Mouse (Mus musculus): ENCODE measurements around the gene Slc27a2.

Gene Slc27a2
- long read RNA-seq, experiment 1: 0 reads
- long read RNA-seq, experiment 2, partial matches to known transcripts: 0 of 2 reads
- long read RNA-seq, experiment 2, other reads (novel, unspliced or antisense): 0 of 2 reads

DNA sequence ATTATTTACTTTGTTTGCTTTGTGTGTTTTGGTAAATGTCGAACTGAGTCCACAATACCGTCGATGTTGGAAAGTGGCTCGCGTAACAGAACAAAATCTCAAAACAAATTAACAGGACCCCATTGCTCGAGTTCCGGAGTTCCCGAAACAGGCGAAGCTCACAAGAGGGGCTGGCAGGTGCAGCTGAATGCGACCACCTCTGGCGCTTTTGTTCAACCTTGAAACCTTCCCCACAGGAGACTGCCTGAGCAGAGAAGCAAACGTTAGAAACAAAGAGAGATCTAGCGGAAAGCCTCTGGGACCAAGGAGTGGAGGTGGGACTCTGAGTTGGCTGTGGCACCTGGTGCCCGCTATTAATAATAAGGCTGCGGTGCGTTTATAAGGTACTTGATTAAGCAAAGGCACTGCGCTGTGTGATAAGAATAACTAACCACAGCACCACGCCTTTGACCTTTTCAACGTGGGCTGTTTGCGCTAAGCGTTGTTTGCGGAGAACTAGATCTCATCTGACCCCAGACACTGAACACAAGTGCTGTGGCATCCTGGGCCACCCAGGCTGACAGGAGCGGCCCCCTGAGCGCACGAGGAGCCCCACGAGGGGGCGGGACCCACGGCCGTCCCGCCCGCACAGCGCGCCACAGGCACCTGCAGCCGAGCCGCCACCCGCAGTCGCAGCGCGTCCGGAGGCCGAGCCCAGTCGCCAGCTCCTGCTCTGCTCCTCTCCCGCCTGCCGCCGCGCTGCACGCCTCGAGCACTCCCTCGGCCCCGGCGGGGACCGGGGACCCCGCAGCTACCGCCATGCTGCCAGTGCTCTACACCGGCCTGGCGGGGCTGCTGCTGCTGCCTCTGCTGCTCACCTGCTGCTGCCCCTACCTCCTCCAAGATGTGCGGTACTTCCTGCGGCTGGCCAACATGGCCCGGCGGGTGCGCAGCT is at the start of gene Slc27a2:
Gene Slc27a2, plus strand, starts transcription at position 51 of the 934 bp plus-strand sequence.
- intact Hi-C loops (cut with DNase I): no loop called here

- intact Hi-C loops (cut with DNase I): no loop called here
Observed at GRCm38 (mm10) chr2:126505156-126505555, 47.1 kb upstream of the Slc27a2 start.

- intact Hi-C loops (cut with DNase I): no loop called here
Observed at GRCm38 (mm10) chr2:126507477-126507876, 44.7 kb upstream of the Slc27a2 start.

DNA sequence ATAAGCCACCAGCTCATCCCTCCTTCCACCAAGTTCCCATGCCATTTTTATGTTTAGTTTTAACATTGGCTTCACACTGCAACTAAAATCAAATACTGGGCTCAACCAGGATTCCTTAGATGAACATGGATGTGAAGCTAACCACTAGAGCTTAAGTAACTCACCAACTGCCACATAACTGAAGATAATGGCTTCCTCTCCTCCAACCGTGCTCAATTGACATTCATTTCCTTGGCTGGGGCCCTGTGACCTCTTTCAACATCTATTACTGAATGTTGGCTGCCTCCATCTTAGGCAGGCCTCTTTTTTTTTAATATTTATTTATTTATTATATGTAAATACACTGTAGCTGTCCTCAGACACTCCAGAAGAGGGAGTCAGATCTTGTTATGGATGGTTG is 44.0 kb upstream of the Slc27a2 start:
- intact Hi-C loops (cut with DNase I): no loop called here

GRCm38 (mm10) chr2:126515069-126515826 is 37.0 kb upstream of the Slc27a2 start:
- intact Hi-C loops (cut with DNase I): no loop called here

- intact Hi-C loops (cut with DNase I): loop anchor here (5.0 to 10.0 kb wide), 4 partner anchors 158 to 855 kb away; no protein-coding TSS in a partner anchor
Observed at GRCm38 (mm10) chr2:126519872-126520581, 32.2 kb upstream of the Slc27a2 start.

GRCm38 (mm10) chr2:126520828-126521227 is 31.4 kb upstream of the Slc27a2 start:
- intact Hi-C loops (cut with DNase I): loop anchor here (5.0 to 10.0 kb wide), 4 partner anchors 159 to 856 kb away; no protein-coding TSS in a partner anchor

- intact Hi-C loops (cut with DNase I): loop anchor here (5.0 to 10.0 kb wide), 4 partner anchors 159 to 857 kb away; no protein-coding TSS in a partner anchor
Observed at GRCm38 (mm10) chr2:126521471-126521870, 30.7 kb upstream of the Slc27a2 start.

DNA sequence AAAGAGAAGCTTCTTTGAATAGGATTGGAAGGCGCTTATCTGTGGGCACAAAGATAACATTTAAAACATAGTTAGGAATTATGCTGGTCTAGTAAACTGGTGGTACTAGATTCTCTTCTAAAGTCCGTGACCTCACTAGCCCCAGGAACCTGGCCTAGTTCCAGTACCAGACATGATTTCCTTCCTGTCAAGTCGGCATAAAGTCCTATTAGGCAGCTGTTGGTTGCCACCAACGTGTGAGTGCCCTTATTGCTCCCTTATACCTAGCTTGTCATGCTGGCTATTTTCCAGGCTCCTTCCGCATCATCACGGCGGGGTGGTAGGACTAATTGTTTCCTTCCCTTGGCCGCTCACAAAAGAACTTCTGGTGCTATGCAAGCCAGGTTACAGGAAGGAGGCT is 30.2 kb upstream of the Slc27a2 start:
- intact Hi-C loops (cut with DNase I): loop anchor here (5.0 to 10.0 kb wide), 4 partner anchors 160 to 857 kb away; no protein-coding TSS in a partner anchor

- intact Hi-C loops (cut with DNase I): loop anchor here (5.0 to 10.0 kb wide), 4 partner anchors 161 to 858 kb away; no protein-coding TSS in a partner anchor
Observed at GRCm38 (mm10) chr2:126523101-126523745, 29.0 kb upstream of the Slc27a2 start.

DNA sequence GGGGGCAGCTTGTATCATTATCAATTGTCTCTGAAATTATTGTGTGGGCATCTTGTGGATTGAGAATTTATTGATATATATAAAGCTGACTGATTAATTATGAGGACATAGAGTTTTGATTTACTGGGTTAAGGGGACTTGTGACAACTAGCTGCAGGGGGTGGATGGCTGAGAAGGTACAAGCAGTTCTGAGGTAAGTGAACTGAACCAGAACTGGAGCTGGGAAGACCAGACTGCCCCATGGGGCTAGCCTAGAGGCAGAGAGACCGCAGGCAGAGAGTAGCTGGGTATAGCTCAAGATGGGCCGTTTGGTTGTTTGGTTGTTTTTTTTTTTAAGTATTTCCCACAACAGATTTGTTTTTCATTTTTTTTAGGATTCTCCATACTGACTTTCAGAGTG is 27.9 kb upstream of the Slc27a2 start:
- intact Hi-C loops (cut with DNase I): loop anchor here (5.0 to 10.0 kb wide), 4 partner anchors 162 to 859 kb away; no protein-coding TSS in a partner anchor

- intact Hi-C loops (cut with DNase I): loop anchor here (10.0 kb wide), 3 partner anchors 513 to 863 kb away; no protein-coding TSS in a partner anchor
Observed at GRCm38 (mm10) chr2:126527461-126527860, 24.7 kb upstream of the Slc27a2 start.

DNA sequence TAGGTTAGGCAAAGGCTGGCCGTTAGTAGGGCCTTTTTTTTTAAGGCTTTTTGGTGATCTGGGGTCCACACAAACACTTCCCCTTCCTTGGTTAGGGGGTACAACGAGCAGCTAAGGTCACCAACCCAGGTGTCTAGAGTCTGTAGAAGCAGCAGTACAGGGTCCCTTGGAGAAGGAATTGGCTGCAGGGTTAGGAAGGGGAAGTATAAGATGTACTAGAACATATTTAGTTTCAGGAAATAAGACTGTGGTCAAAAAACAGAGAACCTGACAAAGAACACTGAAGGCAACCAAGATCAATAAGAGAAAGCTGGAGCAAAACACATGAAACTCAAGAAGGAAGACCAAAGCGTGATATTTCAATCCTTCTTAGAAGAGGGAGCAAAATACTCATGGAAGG is 21.6 kb upstream of the Slc27a2 start:
- intact Hi-C loops (cut with DNase I): no loop called here

- intact Hi-C loops (cut with DNase I): no loop called here
Observed at GRCm38 (mm10) chr2:126537654-126538053, 14.6 kb upstream of the Slc27a2 start.

GRCm38 (mm10) chr2:126540390-126540925 is 11.7 kb upstream of the Slc27a2 start:
- intact Hi-C loops (cut with DNase I): no loop called here

- intact Hi-C loops (cut with DNase I): no loop called here
Observed at GRCm38 (mm10) chr2:126542211-126542610, 10.0 kb upstream of the Slc27a2 start.

DNA sequence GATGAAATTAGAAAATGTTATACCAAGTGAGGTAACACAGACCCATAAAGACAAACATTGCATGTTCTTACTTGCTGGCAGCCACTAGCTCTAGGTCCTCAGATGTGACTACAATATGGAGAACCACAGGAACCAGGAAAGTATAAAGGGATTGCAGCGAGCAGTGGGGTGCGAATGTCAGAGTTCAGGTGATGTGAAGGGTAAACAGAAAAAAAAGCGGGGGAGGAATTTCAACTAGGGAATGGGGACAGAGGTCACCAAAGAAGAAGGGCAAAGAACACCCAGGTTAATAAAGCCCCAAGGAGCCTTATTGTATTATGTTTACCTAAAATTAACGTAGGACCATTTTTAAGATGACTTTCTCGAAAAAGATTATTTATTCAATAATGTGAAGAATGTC is 6.9 kb upstream of the Slc27a2 start:
- intact Hi-C loops (cut with DNase I): no loop called here

- intact Hi-C loops (cut with DNase I): no loop called here
Observed at GRCm38 (mm10) chr2:126546392-126546791, 5.8 kb upstream of the Slc27a2 start.

- intact Hi-C loops (cut with DNase I): no loop called here
Observed at GRCm38 (mm10) chr2:126549681-126550080, 2.5 kb upstream of the Slc27a2 start.

Data from adrenal gland (tissue).